Mouse (Mus musculus) layer of hippocampus, postnatal 10 days (tissue): ENCODE measurements at regions not wholly inside any gene's neighbourhood (a gene's known extent, or its start where the extent isn't known, plus 50 kb on each side); places are given as distances from the start of the nearest gene placed in this dataset.
A peak's percentile ranks its signal among the peaks of the same experiment; 100 is the strongest.

Experiments
- DNase-seq, 2 experiments: peaks; one replicate each; pipeline ENCODE4 v3.0.0; 2021; ENCODE audit warnings: low spot score in 2 of 2

DNA sequence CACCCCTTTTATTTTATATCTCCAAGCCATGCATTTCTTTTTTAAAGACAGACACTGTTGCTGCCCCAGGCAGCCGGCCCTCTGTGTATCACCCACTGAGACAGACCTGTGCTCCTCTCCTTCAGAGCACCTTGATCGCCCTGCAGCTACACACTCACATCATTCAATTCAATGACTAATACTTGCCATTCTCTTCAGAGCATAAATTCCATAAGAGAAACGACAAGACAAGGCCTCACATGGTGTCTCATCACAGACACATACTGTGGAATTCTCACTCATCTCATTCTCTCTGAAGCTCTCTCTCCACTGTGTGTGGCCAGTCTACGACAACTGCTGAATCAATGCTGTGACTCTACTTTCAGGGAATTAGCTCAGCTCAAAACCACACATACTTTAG, 94.6 kb upstream of the 4933412E24Rik start:
- no peak for DNase-seq

DNA sequence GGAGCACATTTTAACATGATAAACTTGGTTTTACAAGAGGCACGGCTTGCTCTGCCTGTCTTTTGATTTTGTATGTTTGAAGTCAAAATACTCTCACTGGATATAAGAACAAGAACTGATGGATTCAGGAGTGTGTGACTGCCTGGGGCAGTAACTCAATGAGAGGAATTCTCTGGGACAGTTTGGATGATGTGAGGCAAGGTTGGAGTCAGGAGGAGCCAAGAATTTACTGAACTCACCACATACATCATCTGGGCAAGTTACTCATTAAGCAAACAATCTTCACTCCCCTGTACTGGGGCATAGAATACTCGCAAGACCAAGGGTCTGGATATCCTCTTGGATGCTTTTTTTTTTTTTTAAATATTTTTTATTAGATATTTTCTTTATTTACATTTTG, 87.7 kb upstream of the 4933412E24Rik start:
- DNase-seq: no peak

DNA sequence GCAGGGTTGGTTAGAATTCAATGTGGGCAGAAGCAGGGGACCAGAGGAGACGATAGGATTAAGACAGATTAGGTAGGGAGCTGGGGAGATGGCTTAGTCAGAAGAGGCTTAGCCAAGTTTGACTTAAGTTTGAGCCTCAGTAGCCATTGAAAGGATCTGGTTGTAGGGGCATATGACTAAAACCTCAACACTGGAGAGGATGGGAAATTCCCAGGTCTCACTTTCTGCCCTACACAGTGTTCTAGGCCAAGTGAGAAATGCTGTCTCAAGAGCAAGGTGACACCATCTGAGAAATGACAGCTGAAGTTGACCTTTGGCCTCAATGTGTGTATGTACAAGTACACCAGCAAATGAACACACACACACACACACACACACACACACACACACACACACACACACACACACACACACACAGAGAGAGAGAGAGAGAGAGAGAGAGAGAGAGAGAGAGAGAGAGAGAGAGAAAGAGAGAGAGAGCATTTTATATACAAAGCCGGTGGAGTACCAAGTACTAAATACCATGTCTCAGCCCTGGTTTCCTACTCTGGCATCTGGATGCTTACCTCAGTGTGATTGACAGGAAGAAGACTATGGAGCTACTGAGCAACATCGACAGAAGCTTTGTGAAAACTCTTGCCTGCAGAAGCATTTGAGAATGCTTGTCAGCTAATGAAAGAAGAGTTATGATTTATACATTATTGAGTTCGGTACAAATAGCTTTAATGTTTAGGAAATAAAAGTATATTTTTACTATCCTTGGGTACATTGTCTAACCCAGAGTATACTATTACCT, 85.3 kb upstream of the 4933412E24Rik start:
- DNase-seq: no peak

DNA sequence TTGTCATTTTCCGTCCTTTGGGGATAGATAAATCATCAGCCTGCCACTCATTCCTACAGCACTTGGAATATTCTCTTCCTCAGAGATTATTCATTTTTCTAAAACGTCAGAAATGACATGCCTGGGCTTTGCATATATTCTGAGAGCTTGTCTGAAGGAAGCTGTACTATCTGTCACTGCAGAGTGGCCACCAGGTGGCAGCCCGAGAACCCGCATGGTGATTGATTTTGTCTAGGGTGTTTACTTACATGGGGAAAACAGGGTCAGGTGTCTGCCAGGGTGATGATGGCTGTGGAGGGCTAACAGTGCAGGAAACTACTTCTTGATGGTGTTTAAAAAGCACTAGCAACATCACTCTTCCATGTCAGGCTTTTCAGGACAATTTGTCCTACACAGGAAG, 80.7 kb upstream of the 4933412E24Rik start:
- peak; percentile 74 to 84 for DNase-seq

DNA sequence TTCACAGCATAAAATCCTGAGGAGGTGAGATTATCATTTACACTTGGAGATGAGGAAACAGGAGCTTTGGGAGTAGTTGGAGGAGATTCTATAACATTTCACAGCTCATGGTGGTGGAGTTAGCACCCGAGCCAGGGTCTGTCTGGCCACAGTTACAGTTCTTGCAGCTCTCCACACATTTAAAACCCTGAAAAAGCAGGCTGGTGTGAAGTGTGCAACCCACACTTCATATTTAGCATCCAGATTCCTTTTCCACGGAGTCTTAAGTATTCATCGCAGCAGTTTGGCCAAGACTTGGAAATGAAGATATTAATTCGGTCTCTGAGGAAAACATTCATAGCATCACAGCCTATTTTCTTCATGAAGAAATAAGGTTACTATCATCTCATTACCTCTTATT, 79.7 kb upstream of the 4933412E24Rik start:
- no peak for DNase-seq

DNA sequence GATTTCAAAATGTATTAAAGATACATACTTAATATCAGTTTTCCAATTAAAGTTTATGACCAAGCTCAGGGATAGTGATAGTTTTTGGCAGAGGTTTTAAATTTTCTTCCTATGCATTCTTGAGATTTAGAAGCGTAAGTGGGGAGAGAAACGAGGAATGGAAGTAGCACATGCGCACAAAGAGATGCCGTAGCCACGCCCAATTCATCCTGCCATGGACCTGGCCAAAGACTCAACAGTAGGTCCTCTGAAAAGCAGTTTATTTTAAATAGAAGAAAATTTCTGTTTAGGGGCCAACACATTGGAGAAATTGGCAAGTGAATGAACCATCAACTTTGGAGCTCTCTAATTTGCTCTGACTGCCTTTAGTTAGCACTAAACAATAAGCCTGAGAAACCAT, 73.5 kb upstream of the 4933412E24Rik start:
- no peak for DNase-seq

DNA sequence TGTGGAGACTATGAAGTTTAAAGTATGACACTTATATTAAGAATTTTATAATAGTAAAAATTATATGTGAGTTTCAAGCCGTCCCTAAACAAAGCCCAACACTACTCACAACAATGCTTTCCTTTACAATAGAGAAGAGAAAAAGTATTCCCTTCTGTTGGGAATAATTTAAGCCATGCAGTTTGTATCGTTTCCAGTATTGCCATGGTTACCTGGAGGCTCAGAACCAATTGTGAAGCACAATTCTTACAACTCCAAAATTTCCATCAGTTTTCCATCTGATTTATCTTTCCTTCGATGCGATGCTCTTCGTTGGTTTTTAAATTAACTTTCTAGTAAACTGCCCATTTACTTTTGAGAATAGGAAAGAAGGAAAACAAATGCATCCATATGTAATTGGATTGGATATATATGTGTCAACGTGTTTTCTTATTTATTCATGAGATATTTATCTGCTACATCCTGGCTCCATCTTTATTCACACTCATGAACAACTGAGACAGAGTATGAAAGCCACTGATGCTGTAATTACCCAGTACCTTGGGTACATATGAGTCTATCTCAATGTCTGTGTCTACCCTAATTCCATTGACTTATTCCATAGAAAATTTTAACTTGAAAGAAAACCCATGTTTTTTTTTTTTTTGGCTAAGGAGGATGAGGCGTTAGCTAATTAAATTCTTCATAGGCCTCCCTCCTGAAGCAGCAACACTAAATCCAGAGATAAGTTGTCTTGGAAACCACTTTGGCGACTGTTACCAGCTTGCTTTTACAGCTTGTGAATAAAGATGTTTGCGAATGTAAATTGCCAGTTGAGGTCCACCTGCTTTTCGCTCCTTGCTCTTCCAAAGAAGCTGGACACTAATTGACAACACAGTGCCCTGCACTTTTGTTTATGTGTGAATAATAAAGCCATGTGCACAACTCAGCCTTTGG, 72.8 kb upstream of the 4933412E24Rik start:
- DNase-seq: no peak
